ENCODE assay signal across 8 mouse cellular contexts in genomic region chr5:101664945-101665615, GRCm38 (mm10). TPM values are rescaled to one million over a fixed set of nuclear protein-coding genes. Genes with fewer than 3 reads are reported as not detected.
DNase-seq lines count a peak whose midpoint lies in the region; ATAC-seq lines count a peak whose summit lies in the region.

Nkx6-1 (minus strand) TSS chr5:101664996.

- peak within 1 kb of the TSS; percentile 70 for H3K4me2 ChIP-seq in embryonic facial prominence, embryonic 11.5 days (ENCODE audit: low read depth, low read length)
- peak within 1 kb of the TSS; percentile 81 for H3K4me2 ChIP-seq in heart, embryonic 13.5 days
- H3K4me2 ChIP-seq in kidney, embryonic 16.5 days (replicated peaks; ENCODE audit: low read depth, low read length): peak within 1 kb of the TSS; percentile 75
- peak within 1 kb of the TSS; percentile 57 for H3K4me2 ChIP-seq in stomach, embryonic 14.5 days (replicated peaks; ENCODE audit: low read depth, low read length)

- no peak within 1 kb of the TSS for H3K27ac ChIP-seq in embryonic facial prominence, embryonic 11.5 days (replicated peaks; ENCODE audit: low read depth, low read length)
- H3K27ac ChIP-seq in heart, embryonic 13.5 days (replicated peaks): no peak within 1 kb of the TSS
- H3K27ac ChIP-seq in kidney, embryonic 16.5 days (ENCODE audit: low read length): no peak within 1 kb of the TSS
- peak within 1 kb of the TSS; percentile 75 for H3K27ac ChIP-seq in stomach, embryonic 14.5 days (ENCODE audit: low read length)

- peak; percentile 20 to 39 for DNase-seq in layer of hippocampus, postnatal 10 days (ENCODE audit: low spot score in 2 of 2)
- no peak for DNase-seq in layer of hippocampus, postnatal 14 days (ENCODE audit: low spot score in 2 of 2)
- peak; percentile 96 for DNase-seq in embryonic facial prominence, embryonic 11.5 days (ENCODE audit: low spot score)
- peak; percentile 57 for DNase-seq in lung, postnatal 25 days (ENCODE audit: low spot score)
- DNase-seq in layer of hippocampus, adult 9-10 months (ENCODE audit: low spot score): no peak

- peak; percentile 96 for ATAC-seq in embryonic facial prominence, embryonic 11.5 days (replicated peaks; ENCODE audit: insufficient number of reproducible peaks, low FRiP score, low TSS enrichment, low read depth)
- ATAC-seq in heart, embryonic 13.5 days (ENCODE audit: extremely low read depth, insufficient number of reproducible peaks, low FRiP score, low TSS enrichment): peak; percentile 83
- ATAC-seq in kidney, embryonic 16.5 days (ENCODE audit: low FRiP score, low TSS enrichment): peak; percentile 96
- ATAC-seq in stomach, embryonic 14.5 days (ENCODE audit: insufficient number of reproducible peaks, insufficient read depth, low FRiP score, low read depth): peak; percentile 96

- H3K4me3 ChIP-seq in embryonic facial prominence, embryonic 11.5 days (ENCODE audit: low read depth, low read length): peak within 1 kb of the TSS; percentile 37
- peak within 1 kb of the TSS; percentile 57 for H3K4me3 ChIP-seq in heart, embryonic 13.5 days
- peak within 1 kb of the TSS; percentile 49 for H3K4me3 ChIP-seq in kidney, embryonic 16.5 days (ENCODE audit: low read length)
- peak within 1 kb of the TSS; percentile 35 for H3K4me3 ChIP-seq in stomach, embryonic 14.5 days (ENCODE audit: low read depth, low read length)

- under 1% methylated on average over 38 of the region's 39 CpGs for WGBS in embryonic facial prominence, embryonic 11.5 days
- WGBS in heart, embryonic 13.5 days: under 1% methylated on average over 39 of the region's 39 CpGs
- under 1% methylated on average over 39 of the region's 39 CpGs for WGBS in kidney, embryonic 16.5 days
- WGBS in stomach, embryonic 14.5 days: under 1% methylated on average over 39 of the region's 39 CpGs

- peaks cover 4% of the 10 kb centered on the region for H3K4me1 ChIP-seq in embryonic facial prominence, embryonic 11.5 days (ENCODE audit: control insufficient read depth, insufficient read depth, low read length)
- peaks cover 30% of the 10 kb centered on the region for H3K4me1 ChIP-seq in heart, embryonic 13.5 days
- H3K4me1 ChIP-seq in kidney, embryonic 16.5 days (ENCODE audit: insufficient read depth, low read length): peaks cover 24% of the 10 kb centered on the region
- 0 out of 2 replicates have a peak, but pooled peaks cover 8% of the 10 kb centered on the region for H3K4me1 ChIP-seq in stomach, embryonic 14.5 days (ENCODE audit: control insufficient read depth, insufficient read depth, low read length)

- peak within 1 kb of the TSS; percentile 52; the same call in 1 of the 2 replicates for H3K9ac ChIP-seq in embryonic facial prominence, embryonic 11.5 days (replicated peaks; ENCODE audit: low read length)
- H3K9ac ChIP-seq in heart, embryonic 13.5 days: peak within 1 kb of the TSS; percentile 72
- H3K9ac ChIP-seq in kidney, embryonic 16.5 days (replicated peaks; ENCODE audit: low read length): peak within 1 kb of the TSS; percentile 51
- H3K9ac ChIP-seq in stomach, embryonic 14.5 days (replicated peaks; ENCODE audit: low read depth, low read length): peak within 1 kb of the TSS; percentile 55

- H3K9me3 ChIP-seq in embryonic facial prominence, embryonic 11.5 days (replicated peaks; ENCODE audit: control insufficient read depth, low read length): no peaks in the 10 kb centered on the region
- H3K9me3 ChIP-seq in heart, embryonic 13.5 days: no peaks in the 10 kb centered on the region
- H3K9me3 ChIP-seq in kidney, embryonic 16.5 days (ENCODE audit: low read length): no peaks in the 10 kb centered on the region
- H3K9me3 ChIP-seq in stomach, embryonic 14.5 days (ENCODE audit: control insufficient read depth, low read depth, low read length): no peaks in the 10 kb centered on the region

- peaks cover 57% of the 10 kb centered on the region for H3K27me3 ChIP-seq in embryonic facial prominence, embryonic 11.5 days (ENCODE audit: control insufficient read depth, insufficient read depth, low read length)
- peaks cover 100% of the 10 kb centered on the region for H3K27me3 ChIP-seq in heart, embryonic 13.5 days (replicated peaks)
- H3K27me3 ChIP-seq in kidney, embryonic 16.5 days (ENCODE audit: insufficient read depth, low read length): peaks cover 95% of the 10 kb centered on the region
- peaks cover 32% of the 10 kb centered on the region for H3K27me3 ChIP-seq in stomach, embryonic 14.5 days (ENCODE audit: control insufficient read depth, insufficient read depth, low read length)

- H3K36me3 ChIP-seq in embryonic facial prominence, embryonic 11.5 days (replicated peaks; ENCODE audit: control insufficient read depth, insufficient read depth, low read depth, low read length): no peaks in the 10 kb centered on the region
- H3K36me3 ChIP-seq in heart, embryonic 13.5 days: no peaks in the 10 kb centered on the region
- H3K36me3 ChIP-seq in kidney, embryonic 16.5 days (ENCODE audit: insufficient read depth, low read length): no peaks in the 10 kb centered on the region
- H3K36me3 ChIP-seq in stomach, embryonic 14.5 days (ENCODE audit: control insufficient read depth, insufficient read depth, low read length): no peaks in the 10 kb centered on the region

RNA-seq across cellular contexts. Expression of gene Nkx6-1, which starts in this region (rescaled TPM):
- under 1 TPM; 0.62 to 0.91 TPM for total RNA-seq in layer of hippocampus, postnatal 10 days (2021)
- under 1 TPM; 0.48 to 0.60 TPM for total RNA-seq in layer of hippocampus, postnatal 14 days (2021)
- polyA plus RNA-seq in embryonic facial prominence, embryonic 11.5 days (2014; fragmentation: Nextera tagmentation; extraction: Ambion mirVana): 0.93 and 1.3 TPM in 2 replicates
- 0.08 and 0.19 TPM in 2 replicates for polyA plus RNA-seq in heart, embryonic 13.5 days (2015; fragmentation: Nextera tagmentation; extraction: Ambion mirVana)
- 0.62 and 0.71 TPM in 2 replicates for polyA plus RNA-seq in kidney, embryonic 16.5 days (2015; fragmentation: Nextera tagmentation; extraction: Ambion mirVana)
- polyA plus RNA-seq in stomach, embryonic 14.5 days (2014; fragmentation: Nextera tagmentation; extraction: Ambion mirVana): 3.3 and 4.5 TPM in 2 replicates

Comparison
In these comparisons a context has a peak if more than half of its experiments do, and no peak if none do; other contexts are left out.
1. Peak in DNase-seq in layer of hippocampus, postnatal 10 days; RNA of the gene not detected or under 1 TPM.
2. Peak in ATAC-seq, H3K4me3 ChIP-seq, H3K9ac ChIP-seq and H3K4me2 ChIP-seq in heart, embryonic 13.5 days; RNA of the gene not detected or under 1 TPM.
3. Peak in ATAC-seq, H3K4me3 ChIP-seq, H3K9ac ChIP-seq and H3K4me2 ChIP-seq in kidney, embryonic 16.5 days; RNA of the gene not detected or under 1 TPM.
4. DNase-seq: peak in embryonic facial prominence, embryonic 11.5 days (single experiment) and lung, postnatal 25 days (single experiment); none in layer of hippocampus, postnatal 14 days (0 of 2) and layer of hippocampus, adult 9-10 months (single experiment).
5. Peak in every context shown above with its lines, with median percentiles within 50 percentile points of each other: ATAC-seq, H3K4me2 ChIP-seq, H3K4me3 ChIP-seq and H3K9ac ChIP-seq.